Comparison of ENCODE assay signal across 18 mouse cellular contexts in the genomic region with DNA sequence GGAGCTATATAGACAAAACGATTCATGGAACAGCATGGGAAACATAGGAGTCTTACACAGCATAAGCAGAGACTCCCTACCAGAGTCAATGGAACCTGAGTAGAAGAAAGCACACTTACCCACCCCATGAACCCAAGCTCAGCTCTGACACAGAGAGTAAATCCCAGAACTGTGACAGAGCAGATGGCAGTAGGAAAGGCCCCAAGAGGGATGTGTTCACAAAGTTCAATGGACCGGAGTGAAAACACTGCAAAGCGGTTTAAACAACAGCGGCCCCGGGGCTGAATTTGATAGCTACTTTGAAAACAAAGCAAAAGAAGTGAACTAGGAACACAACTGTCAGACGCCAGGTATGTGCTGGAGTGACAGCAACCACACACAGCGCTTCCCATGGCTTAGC. TPM values are rescaled to one million over a fixed set of nuclear protein-coding genes. Genes with fewer than 3 reads are reported as not detected.
DNase-seq lines count a peak whose midpoint lies in the region; ATAC-seq lines count a peak whose summit lies in the region.
"Had no signal": no experiment of that assay in that cellular context is flagged by ENCODE, and none has a peak within 500 bp of the region (broad histone marks: within the 10 kb centered on the region; RNA-seq: fewer than 3 reads in every experiment).

No protein-coding gene starts in this region.

- no peaks in the 10 kb centered on the region for H3K9me3 ChIP-seq in hindbrain, embryonic 16.5 days (ENCODE audit: control insufficient read depth, low read length)
- H3K9me3 ChIP-seq in hindbrain, embryonic 11.5 days (ENCODE audit: control insufficient read depth, low read length) = no peaks in the 10 kb centered on the region
- no peaks in the 10 kb centered on the region for H3K9me3 ChIP-seq in neural tube, embryonic 12.5 days
- no peaks in the 10 kb centered on the region for H3K9me3 ChIP-seq in embryonic facial prominence, embryonic 14.5 days (ENCODE audit: control insufficient read depth, low read length)
- no peaks in the 10 kb centered on the region for H3K9me3 ChIP-seq in neural tube, embryonic 14.5 days (ENCODE audit: control insufficient read depth, low read length)
- H3K9me3 ChIP-seq: limb, embryonic 13.5 days; midbrain, embryonic 10.5 days had no signal

- H3K9ac ChIP-seq in hindbrain, embryonic 16.5 days (ENCODE audit: low read depth, low read length) = no peak overlapping the region
- H3K9ac ChIP-seq in hindbrain, embryonic 11.5 days (ENCODE audit: low read depth, low read length) = no peak overlapping the region
- H3K9ac ChIP-seq in neural tube, embryonic 12.5 days = no peak overlapping the region
- H3K9ac ChIP-seq in embryonic facial prominence, embryonic 14.5 days (ENCODE audit: low read depth, low read length) = no peak overlapping the region
- H3K9ac ChIP-seq in neural tube, embryonic 14.5 days (replicated peaks; ENCODE audit: low read depth, low read length) = no peak overlapping the region
- H3K9ac ChIP-seq: forebrain, postnatal 0 days; limb, embryonic 13.5 days had no signal

- no peak overlapping the region for H3K4me3 ChIP-seq in hindbrain, embryonic 16.5 days (ENCODE audit: low read length)
- no peak overlapping the region for H3K4me3 ChIP-seq in hindbrain, embryonic 11.5 days (ENCODE audit: low read depth, low read length)
- H3K4me3 ChIP-seq in neural tube, embryonic 12.5 days = no peak overlapping the region
- H3K4me3 ChIP-seq in embryonic facial prominence, embryonic 14.5 days (ENCODE audit: low read depth, low read length) = no peak overlapping the region
- H3K4me3 ChIP-seq in neural tube, embryonic 14.5 days (ENCODE audit: low read depth, low read length) = no peak overlapping the region
- H3K4me3 ChIP-seq: erythroblast, embryonic 14.5 days; layer of hippocampus, adult 2 months; limb, embryonic 13.5 days; midbrain, embryonic 10.5 days had no signal

- H3K4me2 ChIP-seq in hindbrain, embryonic 16.5 days (ENCODE audit: low read length) = no peak overlapping the region
- H3K4me2 ChIP-seq in hindbrain, embryonic 11.5 days (replicated peaks; ENCODE audit: low read depth, low read length) = no peak overlapping the region
- H3K4me2 ChIP-seq in neural tube, embryonic 12.5 days (replicated peaks) = no peak overlapping the region; the same call in 1 of the 2 replicates
- no peak overlapping the region for H3K4me2 ChIP-seq in embryonic facial prominence, embryonic 14.5 days (ENCODE audit: low read depth, low read length)
- H3K4me2 ChIP-seq in neural tube, embryonic 14.5 days (ENCODE audit: low read depth, low read length) = no peak overlapping the region
- H3K4me2 ChIP-seq: heart, embryonic 11.5 days; limb, embryonic 13.5 days had no signal

- H3K36me3 ChIP-seq in hindbrain, embryonic 16.5 days (ENCODE audit: control insufficient read depth, insufficient read depth, low read length) = no peaks in the 10 kb centered on the region
- H3K36me3 ChIP-seq in hindbrain, embryonic 11.5 days (ENCODE audit: control insufficient read depth, insufficient read depth, low read length) = no peaks in the 10 kb centered on the region
- H3K36me3 ChIP-seq in neural tube, embryonic 12.5 days = no peaks in the 10 kb centered on the region
- no peaks in the 10 kb centered on the region for H3K36me3 ChIP-seq in embryonic facial prominence, embryonic 14.5 days (ENCODE audit: control insufficient read depth, insufficient read depth, low read length)
- H3K36me3 ChIP-seq in neural tube, embryonic 14.5 days (ENCODE audit: control insufficient read depth, insufficient read depth, low read length) = no peaks in the 10 kb centered on the region
- H3K36me3 ChIP-seq: limb, embryonic 13.5 days; midbrain, embryonic 10.5 days had no signal

- 57% methylated on average over 7 of the region's 7 CpGs for WGBS in hindbrain, embryonic 16.5 days
- 63% methylated on average over 7 of the region's 7 CpGs for WGBS in hindbrain, embryonic 11.5 days
- WGBS in neural tube, embryonic 12.5 days = 56% methylated on average over 7 of the region's 7 CpGs
- 41% methylated on average over 7 of the region's 7 CpGs for WGBS in embryonic facial prominence, embryonic 14.5 days
- 47% methylated on average over 7 of the region's 7 CpGs for WGBS in neural tube, embryonic 14.5 days

- no peaks in the 10 kb centered on the region for H3K27me3 ChIP-seq in hindbrain, embryonic 16.5 days (replicated peaks; ENCODE audit: control insufficient read depth, insufficient read depth, low read length)
- no peaks in the 10 kb centered on the region for H3K27me3 ChIP-seq in hindbrain, embryonic 11.5 days (ENCODE audit: control insufficient read depth, insufficient read depth, low read length)
- no peaks in the 10 kb centered on the region for H3K27me3 ChIP-seq in neural tube, embryonic 12.5 days (replicated peaks)
- no peaks in the 10 kb centered on the region for H3K27me3 ChIP-seq in embryonic facial prominence, embryonic 14.5 days (replicated peaks; ENCODE audit: control insufficient read depth, insufficient read depth, low read length)
- no peaks in the 10 kb centered on the region for H3K27me3 ChIP-seq in neural tube, embryonic 14.5 days (ENCODE audit: control insufficient read depth, insufficient read depth, low read length)
- H3K27me3 ChIP-seq: limb, embryonic 13.5 days had no signal

- H3K4me1 ChIP-seq in hindbrain, embryonic 16.5 days (ENCODE audit: control insufficient read depth, insufficient read depth, low read depth, low read length) = no peaks in the 10 kb centered on the region
- H3K4me1 ChIP-seq in hindbrain, embryonic 11.5 days (replicated peaks; ENCODE audit: control insufficient read depth, insufficient read depth, low read length) = no peaks in the 10 kb centered on the region
- peaks cover 10% of the 10 kb centered on the region for H3K4me1 ChIP-seq in neural tube, embryonic 12.5 days
- no peaks in the 10 kb centered on the region for H3K4me1 ChIP-seq in embryonic facial prominence, embryonic 14.5 days (ENCODE audit: control insufficient read depth, insufficient read depth, low read length)
- H3K4me1 ChIP-seq in neural tube, embryonic 14.5 days (ENCODE audit: control insufficient read depth, insufficient read depth, low read length) = no peaks in the 10 kb centered on the region

- H3K27ac ChIP-seq in hindbrain, embryonic 16.5 days (ENCODE audit: low read depth, low read length) = no peak overlapping the region
- H3K27ac ChIP-seq in hindbrain, embryonic 11.5 days (ENCODE audit: low read depth, low read length) = no peak overlapping the region
- H3K27ac ChIP-seq in neural tube, embryonic 12.5 days = no peak overlapping the region
- H3K27ac ChIP-seq in embryonic facial prominence, embryonic 14.5 days (replicated peaks; ENCODE audit: low read depth, low read length) = no peak overlapping the region
- H3K27ac ChIP-seq in neural tube, embryonic 14.5 days (ENCODE audit: low read depth, low read length) = no peak overlapping the region
- H3K27ac ChIP-seq: layer of hippocampus, adult 2 months; limb, embryonic 13.5 days; midbrain, embryonic 10.5 days had no signal

- no peak for DNase-seq in hindbrain, embryonic 11.5 days (ENCODE audit: low spot score)
- no peak for DNase-seq in neural tube, embryonic 10.5 days (ENCODE audit: extremely low spot score, low spot score)
- peak; percentile 70 for DNase-seq in embryonic facial prominence, embryonic 14.5 days (ENCODE audit: low spot score)
- DNase-seq in spleen, postnatal 14 days (ENCODE audit: low spot score in 2 of 2) = no peak
- no peak for DNase-seq in left cerebral cortex, postnatal 36 days (ENCODE audit: low spot score in 2 of 2)
- DNase-seq: cerebellum, adult 9-10 months; forebrain, postnatal 0 days; kidney, adult 11 months; lung, postnatal 10 days; thymus, adult 2 months had no signal

- ATAC-seq in hindbrain, embryonic 16.5 days = peak; percentile 63; the same call in 1 of the 2 replicates
- no peak for ATAC-seq in hindbrain, embryonic 11.5 days (ENCODE audit: low FRiP score)
- ATAC-seq in neural tube, embryonic 12.5 days (ENCODE audit: low FRiP score, low read depth) = peak; percentile 44; the same call in 1 of the 2 replicates
- ATAC-seq in embryonic facial prominence, embryonic 14.5 days (ENCODE audit: low read depth) = peak; percentile 82
- peak; percentile 49; the same call in 1 of the 2 replicates for ATAC-seq in neural tube, embryonic 14.5 days (ENCODE audit: low read depth)
- ATAC-seq: forebrain, postnatal 0 days had no signal

- intact Hi-C loops in left cerebral cortex, postnatal 36 days (cut with DNase I) = no loop called here

RNA-seq across cellular contexts. Expression of a gene that starts 36.0 kb away (rescaled TPM):
- 0.71 and 0.96 TPM in 2 replicates for polyA plus RNA-seq in hindbrain, embryonic 16.5 days (2015; fragmentation: Nextera tagmentation; extraction: Ambion mirVana)
- polyA plus RNA-seq in hindbrain, embryonic 11.5 days (2014; fragmentation: Nextera tagmentation; extraction: Ambion mirVana) = 7.8 and 8.0 TPM in 2 replicates
- polyA plus RNA-seq in neural tube, embryonic 12.5 days (2016; fragmentation: Nextera tagmentation; extraction: Ambion mirVana) = 4.9 and 5.5 TPM in 2 replicates
- polyA plus RNA-seq in embryonic facial prominence, embryonic 14.5 days (2014; fragmentation: Nextera tagmentation; extraction: Ambion mirVana) = 7.6 and 7.8 TPM in 2 replicates
- polyA plus RNA-seq in neural tube, embryonic 14.5 days (2014; fragmentation: Nextera tagmentation; extraction: Ambion mirVana) = 0.27 and 1.3 TPM in 2 replicates
- 1 to 10 TPM; 2.0 to 2.2 TPM for total RNA-seq in left cerebral cortex, postnatal 36 days (2021)

RNA-seq across cellular contexts. Expression of a gene that starts 57.2 kb away (rescaled TPM):
- polyA plus RNA-seq in hindbrain, embryonic 16.5 days (2015; fragmentation: Nextera tagmentation; extraction: Ambion mirVana) = 84.5 and 88.6 TPM in 2 replicates
- 82.6 and 86.7 TPM in 2 replicates for polyA plus RNA-seq in hindbrain, embryonic 11.5 days (2014; fragmentation: Nextera tagmentation; extraction: Ambion mirVana)
- 94.8 and 94.9 TPM in 2 replicates for polyA plus RNA-seq in neural tube, embryonic 12.5 days (2016; fragmentation: Nextera tagmentation; extraction: Ambion mirVana)
- polyA plus RNA-seq in embryonic facial prominence, embryonic 14.5 days (2014; fragmentation: Nextera tagmentation; extraction: Ambion mirVana) = 64.7 and 68.8 TPM in 2 replicates
- polyA plus RNA-seq in neural tube, embryonic 14.5 days (2014; fragmentation: Nextera tagmentation; extraction: Ambion mirVana) = 101 and 106 TPM in 2 replicates
- 10 to 100 TPM; 57.0 to 64.5 TPM for total RNA-seq in left cerebral cortex, postnatal 36 days (2021)
